Mouse (Mus musculus): ENCODE measurements at regions not wholly inside any gene's neighbourhood (a gene's known extent, or its start where the extent isn't known, plus 50 kb on each side); places are given as distances from the start of the nearest gene placed in this dataset.

DNA sequence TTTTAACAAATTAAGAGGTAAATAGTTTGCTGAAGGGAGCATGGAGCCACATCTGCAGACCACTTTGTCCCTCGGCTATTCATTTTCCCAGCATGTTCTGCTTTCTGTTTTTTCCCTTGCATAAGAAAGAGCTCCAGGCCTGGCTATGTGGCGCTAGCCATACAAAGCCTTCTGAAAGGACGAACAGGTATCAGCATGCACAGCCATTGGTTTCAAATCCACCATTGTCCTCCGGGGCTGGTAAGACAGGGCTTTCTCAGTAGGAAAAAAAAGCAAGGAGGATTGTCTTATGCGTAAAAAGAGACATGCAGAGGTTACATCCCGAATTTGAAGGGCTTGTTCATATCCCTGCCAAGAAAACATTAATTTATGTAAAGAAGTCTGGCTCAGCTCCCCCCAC lies 464.8 kb upstream of the Mki67 start:
- TF ChIP-seq POLR2A (IDR thresholded peaks at IDR 0.05; ENCODE audit: low read depth, low read length) (no peak), CTCF (conservative IDR thresholded peaks at IDR 0.05; ENCODE audit: insufficient read depth, insufficient read length, low read depth, low read length) (no peak)
